Mouse (Mus musculus): Measurements from ENCODE around the gene Uba2. TPM values are rescaled to one million over a fixed set of nuclear protein-coding genes. Genes with fewer than 3 reads are reported as not detected.
"Not testable (repeated sequence)": the region's sequence is repeated elsewhere in the genome, so short reads cannot be mapped to it uniquely, and the experiment has no call there.

Uba2 gene
- total RNA-seq, 2 experiments from 2014 or later = 77.3 to 80.7 TPM

- DNase-seq (ENCODE audit: extremely low spot score in 1 of 2, low spot score in 2 of 2); intact Hi-C loops (cut with DNase I): not testable (repeated sequence)
These were observed 48.8 kb downstream of the Uba2 start for GRCm38 (mm10) chr7:34120636-34121035.

- DNase-seq (ENCODE audit: extremely low spot score in 1 of 2, low spot score in 2 of 2) = no peak
- intact Hi-C loops (cut with DNase I) = no loop called here
These were observed 52.8 kb downstream of the Uba2 start for GRCm38 (mm10) chr7:34116601-34117000.

- intact Hi-C loops (cut with DNase I) = no loop called here
- no peak for DNase-seq (ENCODE audit: extremely low spot score in 1 of 2, low spot score in 2 of 2)
These were observed 60.2 kb downstream of the Uba2 start for GRCm38 (mm10) chr7:34109190-34109589.

GRCm38 (mm10) chr7:34101276-34101675, 68.1 kb downstream of the Uba2 start:
- DNase-seq (ENCODE audit: extremely low spot score in 1 of 2, low spot score in 2 of 2) = no peak
- intact Hi-C loops (cut with DNase I) = no loop called here

- intact Hi-C loops (cut with DNase I) = no loop called here
- DNase-seq (ENCODE audit: extremely low spot score in 1 of 2, low spot score in 2 of 2) = no peak
These were observed 69.4 kb downstream of the Uba2 start for GRCm38 (mm10) chr7:34100002-34100401.

GRCm38 (mm10) chr7:34094911-34095481, 74.4 kb downstream of the Uba2 start, which contains the start of gene Scgb1b30:
Scgb1b30 (plus strand) TSS chr7:34095431.
- DNase-seq (ENCODE audit: extremely low spot score in 1 of 2, low spot score in 2 of 2) = no peak
- intact Hi-C loops (cut with DNase I) = no loop called here

Other genes starting within 250 kb of the Uba2 start
- gene Scgb2b26, start 224.6 kb downstream of the Uba2 start, total RNA-seq (2021) = not detected
- gene Scgb2b27, start 155.7 kb downstream of the Uba2 start, total RNA-seq (2021) = not detected
- gene Scgb1b27, start 148.1 kb downstream of the Uba2 start, total RNA-seq (2021) = not detected
- gene Scgb1b30, start 74.2 kb downstream of the Uba2 start, total RNA-seq (2021) = not detected
- gene Wtip, start 36.3 kb downstream of the Uba2 start, total RNA-seq (2021) = 10 to 100 TPM; 18.5 to 21.5 TPM
- 10 to 100 TPM; 24.9 to 28.9 TPM for gene Pdcd2l, start 27.1 kb upstream of the Uba2 start, total RNA-seq (2021)
- 100 to 1,000 TPM; 577 to 619 TPM for gene Gpi1, start 60.7 kb upstream of the Uba2 start, total RNA-seq (2021)
- not detected for gene Gm6096, start 81.4 kb upstream of the Uba2 start, total RNA-seq (2021)
- 10 to 100 TPM; 46.2 to 54.4 TPM for gene 4931406P16Rik, start 144.0 kb upstream of the Uba2 start, total RNA-seq (2021)
- 10 to 100 TPM; 56.0 to 73.4 TPM for gene Lsm14a, start 223.7 kb upstream of the Uba2 start, total RNA-seq (2021)

Data from left cerebral cortex, postnatal 10 days (tissue).